Mouse (Mus musculus): Measurements from ENCODE around the gene Wnt5a.

- TF ChIP-seq GATA1 (IDR thresholded peaks at IDR 0.05; ENCODE audit: low read length) (no peak), TAL1 (IDR thresholded peaks at IDR 0.05; ENCODE audit: low read length) (no peak)
Observed at GRCm38 (mm10) chr14:28467956-28468355, 36.6 kb upstream of the Wnt5a start.

Data from erythroblast, embryonic 14.5 days (primary cell).